Mouse (Mus musculus) midbrain, postnatal 0 days (tissue): ENCODE measurements around the gene Bcorl1. TPM values are rescaled to one million over a fixed set of nuclear protein-coding genes. Genes with fewer than 3 reads are reported as not detected.

ENCODE experiments used
- ATAC-seq: fragments of 200-750 bp; cut with Nextera tagmentation; 2 replicates; pipeline ENCODE4 v1.8.0; 2017; ENCODE audit warnings: moderate number of reproducible peaks, mild to moderate bottlenecking, moderate TSS enrichment, moderate library complexity; ENCODE audit not compliant: low FRiP score
- DNase-seq: peaks from one replicate; pipeline ENCODE4 v3.0.0-alpha.2; 2015; ENCODE audit warnings: low spot score
- H3K27ac ChIP-seq: fragments of 300-500 bp; sonication (generic); 2 replicates; pipeline ENCODE4 v1.5.1; 2014; ENCODE audit warnings: low read depth, mild to moderate bottlenecking, low read length, mixed read lengths
- H3K27me3 ChIP-seq: fragments of 300-500 bp; sonication (generic); 2 replicates; pipeline ENCODE4 v1.6.1; 2014; ENCODE audit warnings: low read length, control low read depth, mixed read lengths; ENCODE audit not compliant: insufficient read depth
- H3K36me3 ChIP-seq: fragments of 300-500 bp; sonication (generic); 2 replicates; pipeline ENCODE4 v1.6.1; 2014; ENCODE audit warnings: low read length, control low read depth, mixed read lengths; ENCODE audit not compliant: insufficient read depth
- H3K4me1 ChIP-seq: fragments of 300-500 bp; sonication (generic); 2 replicates; pipeline ENCODE4 v1.6.1; 2014; ENCODE audit warnings: mild to moderate bottlenecking, control low read depth, antibody characterized with exemption, low read length, mixed read lengths; ENCODE audit not compliant: insufficient read depth
- H3K4me2 ChIP-seq: fragments of 300-500 bp; sonication (generic); 2 replicates; pipeline ENCODE4 v1.6.1; 2014; ENCODE audit warnings: low read depth, mild to moderate bottlenecking, low read length, mixed read lengths; ENCODE audit not compliant: poor library complexity, severe bottlenecking
- H3K4me3 ChIP-seq: fragments of 300-500 bp; sonication (generic); 2 replicates; pipeline ENCODE4 v1.5.1; 2014; ENCODE audit warnings: low read depth, mild to moderate bottlenecking, low read length, moderate library complexity
- H3K9ac ChIP-seq: fragments of 300-500 bp; sonication (generic); replicated peaks from 2 replicates; pipeline ENCODE4 v1.6.1; 2014; ENCODE audit warnings: mild to moderate bottlenecking, low read length, moderate library complexity, mixed read lengths; ENCODE audit not compliant: poor library complexity, severe bottlenecking
- H3K9me3 ChIP-seq: fragments of 300-500 bp; sonication (generic); 2 replicates; pipeline ENCODE4 v1.6.1; 2016; ENCODE audit warnings: low read length, control low read depth
- CTCF ChIP-seq: IDR thresholded peaks from 2 replicates; pipeline ENCODE4 v1.5.1; 2016; ENCODE audit warnings: antibody characterized with exemption, mild to moderate bottlenecking
- WGBS: fragments of 180-500 bp; shearing (Covaris S2); extraction: QIAGEN DNeasy Blood & Tissue Kit; methylation state at CpG from one replicate; pipeline ENCODE4 v1.1.7; 2014; 5-methylcytosine and 5-hydroxymethylcytosine counted together
- polyA plus RNA-seq: library from polyadenylated mRNA; unstranded; fragments of >200 nt; fragmentation: Nextera tagmentation; extraction: Ambion mirVana; gene quantifications from 2 replicates; pipeline ENCODE4 v1.2.1, GENCODE M21; 2015
- total RNA-seq: library from RNA; depleted of rRNA; stranded (reverse); fragments of >200 nt; gene quantifications from 2 replicates; pipeline ENCODE4 v1.2.3, GENCODE M21; 2014; rRNA removed

Gene Bcorl1
- total and polyA plus RNA-seq, 2 experiments from 2014 or later, result 4.7 to 13.5 TPM

DNA sequence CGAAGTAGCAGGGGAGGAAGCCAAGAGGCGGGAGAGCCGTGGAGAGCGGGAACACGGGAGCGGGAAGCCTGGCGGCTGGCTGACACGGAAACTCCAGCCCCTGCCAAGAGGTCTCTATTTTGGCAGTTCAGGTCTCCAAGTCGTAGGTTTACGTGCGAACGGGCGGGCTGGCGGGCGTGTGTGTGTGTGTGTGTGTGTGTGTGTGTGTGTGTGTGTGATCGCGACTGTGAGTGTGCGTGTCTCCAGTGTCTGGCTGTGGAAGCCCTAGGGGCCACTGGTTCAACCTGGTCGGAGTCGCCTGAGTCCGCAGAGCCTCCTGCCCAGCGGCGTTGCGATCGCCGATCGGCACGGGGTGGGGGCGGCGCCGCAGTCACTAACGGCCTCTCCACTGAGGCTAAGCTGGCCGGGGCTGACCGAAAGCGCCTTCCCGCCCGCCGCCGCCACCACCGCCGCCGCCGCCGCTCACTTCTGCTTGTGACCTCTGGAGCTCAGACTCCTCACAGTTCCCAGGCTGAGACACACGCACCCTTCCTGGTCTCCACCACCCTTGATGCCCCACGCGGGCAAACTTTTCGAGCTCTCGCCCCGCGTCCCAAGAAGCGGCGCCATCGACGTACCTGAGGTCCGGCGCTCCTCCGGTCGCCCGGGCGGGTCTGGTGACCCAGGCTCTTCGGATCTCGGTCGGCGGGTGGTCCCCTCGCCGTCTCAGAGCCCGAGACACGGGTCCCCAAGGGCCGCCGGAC lies 111.9 kb downstream of the Bcorl1 start:
- no peak overlapping the region for H3K27ac ChIP-seq
- H3K4me2 ChIP-seq, result peak overlapping the region; percentile 47
- H3K4me3 ChIP-seq, result peak overlapping the region; percentile 34
- no peaks in the 10 kb centered on the region for H3K27me3 ChIP-seq
- H3K9ac ChIP-seq, result no peak overlapping the region
- H3K36me3 ChIP-seq, result no peaks in the 10 kb centered on the region
- H3K9me3 ChIP-seq, result no peaks in the 10 kb centered on the region
- peak; percentile 35; the same call in 1 of the 2 replicates for ATAC-seq
- WGBS, result 32% methylated on average over 39 of the region's 71 CpGs
- H3K4me1 ChIP-seq, result no peaks in the 10 kb centered on the region
- DNase-seq, result no peak
- no peak for TF ChIP-seq CTCF

DNA sequence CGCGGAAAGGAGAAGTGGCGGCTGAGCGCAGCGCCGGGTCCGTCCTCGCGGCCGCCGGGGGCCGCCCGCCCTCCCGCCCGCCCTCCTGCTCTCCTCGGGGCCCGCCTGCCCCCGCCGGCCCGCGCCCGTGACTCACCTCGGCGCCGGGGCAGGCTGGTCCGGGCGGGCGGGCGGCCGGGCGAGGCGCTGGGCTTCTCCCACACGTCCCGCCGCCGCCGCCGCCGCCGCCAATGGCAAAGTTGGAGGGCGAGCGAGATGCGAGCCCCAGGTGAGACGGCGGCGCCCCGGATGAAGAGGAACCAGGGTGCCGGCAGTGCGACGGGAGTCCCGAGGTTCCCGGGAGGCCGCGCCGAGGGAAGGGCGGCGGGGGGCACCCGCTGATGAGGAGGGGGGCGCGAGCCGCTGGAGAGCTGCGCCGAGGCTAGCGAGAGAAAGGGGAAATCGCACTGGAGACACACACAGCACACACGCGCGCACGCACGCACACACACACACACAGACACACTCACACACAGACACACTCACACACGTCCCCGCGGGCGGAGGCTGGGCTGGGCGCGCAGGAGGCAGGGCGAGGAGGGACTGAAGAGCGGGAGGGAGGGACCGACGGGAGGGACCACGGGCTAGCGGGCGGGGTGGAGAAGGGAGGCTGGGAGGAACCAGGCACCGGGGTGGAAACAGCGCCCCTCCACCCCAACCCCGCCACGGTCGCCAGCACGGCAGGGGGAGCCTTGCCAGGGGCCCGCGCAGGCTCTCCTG lies 112.8 kb downstream of the Bcorl1 start:
- TF ChIP-seq CTCF, result no peak
- DNase-seq, result no peak
- no peaks in the 10 kb centered on the region for H3K27me3 ChIP-seq
- peak overlapping the region; percentile 47 for H3K4me2 ChIP-seq
- H3K4me3 ChIP-seq, result peak overlapping the region; percentile 34
- H3K9ac ChIP-seq, result no peak overlapping the region
- H3K9me3 ChIP-seq, result no peaks in the 10 kb centered on the region
- 19% methylated on average over 38 of the region's 91 CpGs for WGBS
- no peaks in the 10 kb centered on the region for H3K36me3 ChIP-seq
- ATAC-seq, result peak; percentile 42; the same call in 1 of the 2 replicates
- H3K4me1 ChIP-seq, result no peaks in the 10 kb centered on the region
- no peak overlapping the region for H3K27ac ChIP-seq

DNA sequence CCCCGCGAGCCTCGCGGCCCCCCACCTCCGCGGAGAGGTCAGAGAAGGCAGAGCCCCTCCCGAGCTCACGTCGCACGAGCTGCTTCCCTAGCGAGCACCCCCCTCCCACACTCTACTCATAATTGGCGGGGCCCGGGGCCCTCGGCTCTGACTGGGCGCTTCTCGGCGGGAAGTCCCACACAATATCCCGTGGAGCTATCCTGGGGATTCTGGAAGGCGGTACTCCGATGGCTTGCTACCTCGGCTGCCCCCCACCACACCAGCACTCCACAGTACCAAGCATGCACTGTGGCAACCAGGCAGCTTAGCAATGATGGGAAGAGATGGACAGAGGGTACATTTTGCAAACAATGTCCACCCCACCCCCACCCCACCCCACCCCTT lies 113.3 kb downstream of the Bcorl1 start:
- ATAC-seq, result no peak
- H3K4me3 ChIP-seq, result peak overlapping the region; percentile 34
- H3K4me1 ChIP-seq, result no peaks in the 10 kb centered on the region
- H3K27ac ChIP-seq, result no peak overlapping the region
- no peak overlapping the region for H3K9ac ChIP-seq
- 26% methylated on average over 8 of the region's 21 CpGs for WGBS
- no peaks in the 10 kb centered on the region for H3K9me3 ChIP-seq
- no peaks in the 10 kb centered on the region for H3K27me3 ChIP-seq
- no peak for DNase-seq
- H3K36me3 ChIP-seq, result no peaks in the 10 kb centered on the region
- no peak for TF ChIP-seq CTCF
- peak overlapping the region; percentile 47 for H3K4me2 ChIP-seq

DNA sequence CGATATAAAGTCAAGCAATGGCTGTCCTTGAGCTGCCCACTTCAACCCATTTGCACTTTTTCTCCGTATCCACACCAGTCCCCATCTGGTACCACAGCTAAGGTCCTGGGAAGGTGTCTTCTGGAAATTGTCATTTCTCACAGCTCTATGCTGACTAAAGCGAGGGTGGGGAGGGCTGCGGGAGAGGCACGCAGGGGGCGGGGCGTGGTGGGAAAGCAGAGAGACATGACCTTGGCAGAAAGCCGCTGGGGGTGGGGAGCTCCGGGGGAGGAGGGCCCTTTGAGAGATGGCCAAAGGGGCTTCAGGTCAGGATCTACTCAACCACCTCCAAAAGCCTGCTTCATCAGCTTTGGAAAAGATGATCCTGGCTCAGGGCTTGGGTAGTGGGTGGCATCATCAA lies 113.9 kb downstream of the Bcorl1 start:
- no peaks in the 10 kb centered on the region for H3K9me3 ChIP-seq
- H3K4me3 ChIP-seq, result no peak overlapping the region
- H3K4me1 ChIP-seq, result no peaks in the 10 kb centered on the region
- H3K9ac ChIP-seq, result no peak overlapping the region
- TF ChIP-seq CTCF, result no peak
- ATAC-seq (no peak), DNase-seq (no peak)
- 38% methylated on average over 9 of the region's 9 CpGs for WGBS
- H3K27ac ChIP-seq, result no peak overlapping the region
- H3K4me2 ChIP-seq, result no peak overlapping the region
- no peaks in the 10 kb centered on the region for H3K36me3 ChIP-seq
- H3K27me3 ChIP-seq, result no peaks in the 10 kb centered on the region

DNA sequence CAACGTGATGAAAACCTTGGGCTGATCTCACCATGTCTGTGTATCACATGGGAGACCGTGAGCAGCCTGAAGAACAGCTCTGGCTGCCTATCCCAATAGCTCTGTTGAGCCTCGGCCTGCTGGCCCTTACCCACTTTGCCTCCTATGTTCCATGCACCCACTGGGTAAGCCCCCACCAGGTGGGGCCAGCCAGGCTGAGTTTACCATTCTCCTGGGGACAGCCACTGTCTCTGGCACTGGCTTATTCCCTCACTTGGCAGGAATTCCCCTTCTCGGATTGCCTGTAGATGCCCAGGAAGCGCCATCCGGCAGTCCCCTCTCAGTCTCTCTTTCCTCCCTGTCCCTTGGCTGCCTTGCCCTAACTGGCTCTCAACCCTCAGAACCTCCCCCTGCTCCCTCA lies 115.8 kb downstream of the Bcorl1 start:
- Histone ChIP-seq H3K36me3 (no peaks in the 10 kb centered on the region), H3K4me2 (no peak overlapping the region), H3K4me3 (no peak overlapping the region), H3K9ac (no peak overlapping the region), H3K27ac (no peak overlapping the region), H3K9me3 (no peaks in the 10 kb centered on the region), H3K4me1 (no peaks in the 10 kb centered on the region), H3K27me3 (no peaks in the 10 kb centered on the region)
- TF ChIP-seq CTCF, result no peak
- DNase-seq (no peak), ATAC-seq (no peak)
- WGBS, result 62% methylated on average over 6 of the region's 6 CpGs

Other genes with a start within 250 kb of the Bcorl1 start
- 3.3 and 6.3 TPM in 2 replicates for gene Xpnpep2, start 232.6 kb upstream of the Bcorl1 start, total RNA-seq
- gene Xpnpep2, start 232.6 kb upstream of the Bcorl1 start, polyA plus RNA-seq, result 0.79 and 0.85 TPM in 2 replicates
- gene Sash3, start 194.9 kb upstream of the Bcorl1 start, total RNA-seq, result 0.22 and 0.76 TPM in 2 replicates
- 1.0 and 1.2 TPM in 2 replicates for gene Sash3, start 194.9 kb upstream of the Bcorl1 start, polyA plus RNA-seq
- gene Zdhhc9, start 132.5 kb upstream of the Bcorl1 start, total RNA-seq, result 43.0 and 45.2 TPM in 2 replicates
- 5.0 and 7.2 TPM in 2 replicates for gene Zdhhc9, start 132.5 kb upstream of the Bcorl1 start, polyA plus RNA-seq
- gene Utp14a, start 84.5 kb upstream of the Bcorl1 start, total RNA-seq, result 5.8 and 8.2 TPM in 2 replicates
- gene Utp14a, start 84.5 kb upstream of the Bcorl1 start, polyA plus RNA-seq, result 9.0 and 9.4 TPM in 2 replicates
- gene Elf4, start 121.8 kb downstream of the Bcorl1 start, total RNA-seq, result 0.99 and 1.2 TPM in 2 replicates
- gene Elf4, start 121.8 kb downstream of the Bcorl1 start, polyA plus RNA-seq, result 0.22 and 0.23 TPM in 2 replicates
- 9.2 and 9.8 TPM in 2 replicates for gene Aifm1, start 172.2 kb downstream of the Bcorl1 start, total RNA-seq
- gene Aifm1, start 172.2 kb downstream of the Bcorl1 start, polyA plus RNA-seq, result 25.1 and 26.1 TPM in 2 replicates
- 54.7 and 56.7 TPM in 2 replicates for gene Rab33a, start 177.9 kb downstream of the Bcorl1 start, total RNA-seq
- 81.6 and 83.5 TPM in 2 replicates for gene Rab33a, start 177.9 kb downstream of the Bcorl1 start, polyA plus RNA-seq